Mouse (Mus musculus) neural tube, embryonic 11.5 days (tissue): ENCODE measurements around the gene Washc2. TPM values are rescaled to one million over a fixed set of nuclear protein-coding genes. Genes with fewer than 3 reads are reported as not detected.

ENCODE experiments used
- ATAC-seq: fragments of 200-750 bp; cut with Nextera tagmentation; 2 replicates; pipeline ENCODE4 v1.8.0; 2017; ENCODE audit warnings: moderate number of reproducible peaks, mild to moderate bottlenecking, moderate TSS enrichment, moderate library complexity; ENCODE audit not compliant: insufficient read depth, low FRiP score, low TSS enrichment
- DNase-seq: peaks from one replicate; pipeline ENCODE4 v3.0.0-alpha.2; 2015; ENCODE audit warnings: low spot score
- H3K27ac ChIP-seq: fragments of 300-500 bp; sonication (generic); 2 replicates; pipeline ENCODE4 v1.5.1; 2014; ENCODE audit warnings: low read depth, mild to moderate bottlenecking, low read length
- H3K27me3 ChIP-seq: fragments of 300-500 bp; sonication (generic); 2 replicates; pipeline ENCODE4 v1.6.1; 2014; ENCODE audit warnings: mild to moderate bottlenecking, low read length, mixed read lengths; ENCODE audit not compliant: control insufficient read depth, insufficient read depth
- H3K36me3 ChIP-seq: fragments of 300-500 bp; sonication (generic); 2 replicates; pipeline ENCODE4 v1.6.1; 2014; ENCODE audit warnings: mild to moderate bottlenecking, low read length, moderate library complexity, mixed read lengths; ENCODE audit not compliant: control insufficient read depth, insufficient read depth
- H3K4me1 ChIP-seq: fragments of 300-500 bp; sonication (generic); 2 replicates; pipeline ENCODE4 v1.6.1; 2014; ENCODE audit warnings: low read length, mixed read lengths; ENCODE audit not compliant: control insufficient read depth, insufficient read depth
- H3K4me2 ChIP-seq: fragments of 300-500 bp; sonication (generic); 2 replicates; pipeline ENCODE4 v1.6.1; 2014; ENCODE audit warnings: low read depth, mild to moderate bottlenecking, moderate library complexity
- H3K4me3 ChIP-seq: fragments of 300-500 bp; sonication (generic); 2 replicates; pipeline ENCODE4 v1.5.1; 2014; ENCODE audit warnings: low read depth, low read length
- H3K9ac ChIP-seq: fragments of 300-500 bp; sonication (generic); 2 replicates; pipeline ENCODE4 v1.6.1; 2014; ENCODE audit warnings: mild to moderate bottlenecking, low read length
- H3K9me3 ChIP-seq: fragments of 300-500 bp; sonication (generic); 2 replicates; pipeline ENCODE4 v1.6.1; 2016; ENCODE audit warnings: low read length; ENCODE audit not compliant: control insufficient read depth
- WGBS: fragments of 180-500 bp; shearing (Covaris S2); extraction: QIAGEN DNeasy Blood & Tissue Kit; methylation state at CpG from one replicate; pipeline ENCODE4 v1.1.7; 2014; 5-methylcytosine and 5-hydroxymethylcytosine counted together
- polyA plus RNA-seq: library from polyadenylated mRNA; unstranded; fragments of >200 nt; fragmentation: Nextera tagmentation; extraction: Ambion mirVana; gene quantifications from 2 replicates; pipeline ENCODE4 v1.2.1, GENCODE M21; 2014

Washc2 gene
- polyA plus RNA-seq, 1 experiment from 2014 or later, result 64.7 TPM

GRCm38 (mm10) chr6:116286870-116287575, 79.2 kb downstream of the Washc2 start:
- DNase-seq (no peak), ATAC-seq (no peak)
- Histone ChIP-seq H3K4me1 (no peaks in the 10 kb centered on the region), H3K36me3 (no peaks in the 10 kb centered on the region), H3K4me3 (no peak overlapping the region), H3K27ac (no peak overlapping the region), H3K9ac (no peak overlapping the region), H3K9me3 (no peaks in the 10 kb centered on the region), H3K27me3 (no peaks in the 10 kb centered on the region), H3K4me2 (no peak overlapping the region)
- WGBS, result 79% methylated on average over 5 of the region's 5 CpGs

- H3K4me3 ChIP-seq, result no peak overlapping the region
- ATAC-seq, result no peak
- 98% methylated on average over 2 of the region's 2 CpGs for WGBS
These were observed 103.6 kb downstream of the Washc2 start for GRCm38 (mm10) chr6:116311411-116311810.

More at GRCm38 (mm10) chr6:116311411-116311810, 103.6 kb downstream of the Washc2 start:
- Histone ChIP-seq H3K4me1 (no peaks in the 10 kb centered on the region), H3K36me3 (no peaks in the 10 kb centered on the region), H3K27me3 (no peaks in the 10 kb centered on the region), H3K27ac (no peak overlapping the region), H3K4me2 (no peak overlapping the region), H3K9ac (no peak overlapping the region), H3K9me3 (no peaks in the 10 kb centered on the region)
- DNase-seq, result no peak

Other genes starting within 250 kb of the Washc2 start
- 23.8 and 28.7 TPM in 2 replicates for gene Plxnd1, start 213.0 kb upstream of the Washc2 start, polyA plus RNA-seq
- gene Tmcc1, start 14.6 kb upstream of the Washc2 start, polyA plus RNA-seq, result 18.6 and 19.8 TPM in 2 replicates
- 5.4 and 7.1 TPM in 2 replicates for gene Zfand4, start 56.2 kb downstream of the Washc2 start, polyA plus RNA-seq
- 38.8 and 41.6 TPM in 2 replicates for gene March8, start 130.0 kb downstream of the Washc2 start, polyA plus RNA-seq